Mouse (Mus musculus): ENCODE measurements around the gene Gsx2.

Gsx2 gene

DNA sequence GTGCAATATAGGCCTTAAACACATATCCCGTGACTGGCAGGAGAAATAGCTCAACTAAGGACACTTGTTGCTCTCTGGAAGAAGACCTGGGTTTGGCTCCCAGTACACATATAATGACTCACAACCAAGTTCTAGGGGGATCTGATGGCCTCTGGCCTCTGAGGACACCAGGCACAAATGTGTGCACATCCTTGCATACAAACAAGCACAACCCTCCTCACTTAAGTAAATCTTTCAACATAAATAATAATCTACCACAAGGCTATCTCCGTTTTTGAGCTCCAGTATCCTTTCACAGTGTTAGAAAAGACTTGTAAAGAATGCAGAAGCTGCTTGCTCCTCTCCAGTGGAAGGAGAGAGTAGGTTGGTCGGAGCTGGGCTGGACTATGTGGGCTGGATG, 1.7 kb upstream of the Gsx2 start:
- POLR2A ChIA-PET: interaction anchor here (0.6 to 5.2 kb wide), 8 partner anchors 11 to 45 kb away, joined by 3 to 50 read pairs (median 4); no protein-coding TSS in a partner anchor
- CTCF ChIA-PET: interaction anchor here in 1 of 4 experiments (1.1 kb wide), 1 partner anchor 82 kb away, joined by 3 read pairs; no protein-coding TSS in a partner anchor

- ChIA-PET POLR2A (interaction anchor here (0.6 to 5.2 kb wide), 10 partner anchors 8 to 49 kb away, joined by 3 to 50 read pairs (median 4); no protein-coding TSS in a partner anchor), CTCF (interaction anchor here in 1 of 4 experiments (1.1 kb wide), 1 partner anchor 82 kb away, joined by 3 read pairs; no protein-coding TSS in a partner anchor)
These were observed 1.3 kb upstream of the Gsx2 start for GRCm38 (mm10) chr5:75074132-75074531.

DNA sequence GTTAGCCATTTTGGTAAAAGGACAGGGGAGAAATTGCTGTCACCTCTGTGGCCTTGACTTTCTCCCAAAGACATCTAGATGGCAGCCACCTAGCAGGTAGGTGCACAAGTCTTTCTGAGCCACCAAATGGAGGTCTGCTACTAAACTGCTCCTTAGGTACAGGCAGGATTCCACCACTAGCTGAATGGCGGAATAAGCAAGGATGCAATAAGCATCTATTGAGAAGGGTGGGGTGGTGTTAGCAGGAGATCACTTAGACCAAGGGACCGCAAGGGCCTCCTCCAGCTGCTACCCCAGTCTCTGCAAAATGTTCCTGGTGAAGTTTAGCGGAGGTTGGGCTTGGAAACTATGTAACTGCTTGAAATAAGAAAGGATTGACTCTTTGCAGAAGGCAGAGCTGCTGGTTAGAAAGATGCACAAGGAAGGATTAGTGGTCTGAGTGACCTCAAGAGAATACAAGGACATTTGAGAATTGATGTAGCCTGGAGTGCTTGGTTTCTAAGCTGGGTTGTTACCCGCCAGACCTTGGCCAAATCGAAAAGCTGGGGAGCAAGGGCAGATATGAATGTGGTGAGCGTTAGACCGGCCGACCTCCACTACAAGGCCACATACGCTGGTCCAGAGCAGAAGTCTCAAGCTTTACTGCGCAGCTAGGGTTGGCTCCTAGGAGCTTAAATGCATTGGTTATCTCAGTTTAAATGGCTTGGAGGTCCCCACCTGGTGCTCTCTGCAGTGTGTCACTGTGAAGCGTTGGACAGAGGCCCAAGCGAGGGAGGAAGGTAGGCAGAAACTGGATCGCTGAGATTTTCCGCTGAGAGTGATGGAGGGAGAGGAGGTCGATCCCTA, 641 bp upstream of the Gsx2 start:
- ChIA-PET POLR2A (interaction anchor here in 3 of 4 experiments (0.6 to 5.2 kb wide), 15 partner anchors 8 to 73 kb away, joined by 3 to 50 read pairs (median 3); no protein-coding TSS in a partner anchor), CTCF (interaction anchor here in 2 of 4 experiments (1.0 to 2.3 kb wide), 5 partner anchors 38 to 81 kb away, joined by 3 to 8 read pairs (median 3); no protein-coding TSS in a partner anchor)

DNA sequence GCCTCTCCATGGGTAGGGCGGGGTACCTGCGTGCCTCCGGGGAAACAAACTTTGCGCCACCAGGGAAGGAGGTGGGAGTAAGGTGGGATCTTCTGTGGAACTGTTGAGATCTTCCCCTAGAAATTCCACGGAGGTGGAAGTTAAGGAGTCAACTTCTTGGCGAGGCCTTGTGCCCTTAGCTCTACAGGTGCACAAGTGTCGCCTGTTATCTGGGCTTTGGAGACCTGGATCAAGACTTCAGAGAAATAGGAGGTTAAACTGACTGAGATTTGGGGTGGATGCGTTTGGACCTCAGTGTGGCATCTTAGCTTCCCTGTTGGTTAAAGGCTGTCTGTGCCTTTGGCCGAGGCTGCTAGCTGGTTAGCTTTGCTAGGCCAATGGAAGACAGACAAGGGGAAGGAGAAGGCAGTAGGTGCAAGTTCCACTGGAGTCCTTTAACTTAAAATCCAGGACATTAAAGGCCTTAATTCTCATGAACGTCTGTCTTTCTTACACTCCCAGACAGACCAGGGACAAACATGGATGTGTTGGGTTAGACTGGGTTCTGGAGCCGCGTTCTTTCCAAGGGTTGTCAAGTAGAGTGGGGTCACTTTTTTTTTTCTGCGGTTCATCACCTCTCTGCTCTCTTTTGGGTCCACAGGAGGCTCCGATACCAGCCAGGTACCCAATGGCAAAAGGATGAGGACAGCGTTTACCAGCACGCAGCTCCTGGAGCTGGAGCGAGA, 1.1 kb downstream of the Gsx2 start:
- POLR2A ChIA-PET: interaction anchor here (0.6 to 5.2 kb wide), 10 partner anchors 8 to 499 kb away, joined by 3 to 50 read pairs (median 4); partner anchors contain the start of gene Kit (in 1 of the 4)
- CTCF ChIA-PET: interaction anchor here (0.6 to 2.3 kb wide), 4 partner anchors 40 to 80 kb away, joined by 3 to 8 read pairs (median 6); no protein-coding TSS in a partner anchor

- POLR2A ChIA-PET: interaction anchor here in 3 of 4 experiments (0.6 to 5.2 kb wide), 5 partner anchors 7 to 124 kb away, joined by 3 to 50 read pairs (median 32); no protein-coding TSS in a partner anchor
- CTCF ChIA-PET: interaction anchor here in 3 of 4 experiments (0.6 to 2.3 kb wide), 3 partner anchors 40 to 79 kb away, joined by 3 to 8 read pairs (median 4); no protein-coding TSS in a partner anchor
These were observed 1.6 kb downstream of the Gsx2 start for GRCm38 (mm10) chr5:75077051-75077380.

GRCm38 (mm10) chr5:75079564-75079963, 4.2 kb downstream of the Gsx2 start:
- ChIA-PET POLR2A (interaction anchor here in 3 of 4 experiments (0.7 to 1.5 kb wide), 8 partner anchors 10 to 540 kb away, joined by 3 to 4 read pairs (median 3); no protein-coding TSS in a partner anchor), CTCF (no interaction called here)

- ChIA-PET CTCF (interaction anchor here in 1 of 4 experiments (1.1 kb wide), 1 partner anchor 74 kb away, joined by 4 read pairs; no protein-coding TSS in a partner anchor), POLR2A (interaction anchor here in 3 of 4 experiments (0.6 to 6.5 kb wide), 17 partner anchors 7 to 990 kb away, joined by 3 to 70 read pairs (median 3); partner anchors contain the start of gene Gsx2 (in 2 of the 3))
These were observed 7.0 kb downstream of the Gsx2 start for GRCm38 (mm10) chr5:75082439-75082838.

DNA sequence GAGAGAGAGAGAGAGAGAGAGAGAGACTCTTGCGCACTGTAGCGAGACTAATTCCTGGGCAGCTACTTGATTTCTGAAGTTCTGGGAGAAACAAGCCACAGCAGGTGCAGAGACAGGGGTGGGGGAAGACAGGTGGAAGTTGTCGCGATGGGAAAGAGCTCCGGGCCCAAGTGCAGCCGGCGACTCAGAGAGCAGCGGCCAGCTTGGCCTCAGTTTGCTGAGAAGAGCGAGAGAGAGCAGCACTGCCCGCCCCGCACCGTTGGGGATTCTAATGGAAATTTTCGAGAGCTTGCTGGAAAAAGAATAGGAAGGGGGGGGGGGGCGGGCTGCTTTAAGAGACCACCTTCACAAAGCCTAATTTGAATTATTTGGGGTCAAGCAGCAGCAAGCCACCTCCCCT, 7.7 kb downstream of the Gsx2 start:
- CTCF ChIA-PET: interaction anchor here in 3 of 4 experiments (0.6 to 1.2 kb wide), 5 partner anchors 27 to 73 kb away, joined by 3 to 10 read pairs (median 4); no protein-coding TSS in a partner anchor
- POLR2A ChIA-PET: interaction anchor here (0.6 to 6.5 kb wide), 21 partner anchors 8 to 990 kb away, joined by 3 to 70 read pairs (median 3); partner anchors contain the start of gene Gsx2 (in 2 of the 4)

DNA sequence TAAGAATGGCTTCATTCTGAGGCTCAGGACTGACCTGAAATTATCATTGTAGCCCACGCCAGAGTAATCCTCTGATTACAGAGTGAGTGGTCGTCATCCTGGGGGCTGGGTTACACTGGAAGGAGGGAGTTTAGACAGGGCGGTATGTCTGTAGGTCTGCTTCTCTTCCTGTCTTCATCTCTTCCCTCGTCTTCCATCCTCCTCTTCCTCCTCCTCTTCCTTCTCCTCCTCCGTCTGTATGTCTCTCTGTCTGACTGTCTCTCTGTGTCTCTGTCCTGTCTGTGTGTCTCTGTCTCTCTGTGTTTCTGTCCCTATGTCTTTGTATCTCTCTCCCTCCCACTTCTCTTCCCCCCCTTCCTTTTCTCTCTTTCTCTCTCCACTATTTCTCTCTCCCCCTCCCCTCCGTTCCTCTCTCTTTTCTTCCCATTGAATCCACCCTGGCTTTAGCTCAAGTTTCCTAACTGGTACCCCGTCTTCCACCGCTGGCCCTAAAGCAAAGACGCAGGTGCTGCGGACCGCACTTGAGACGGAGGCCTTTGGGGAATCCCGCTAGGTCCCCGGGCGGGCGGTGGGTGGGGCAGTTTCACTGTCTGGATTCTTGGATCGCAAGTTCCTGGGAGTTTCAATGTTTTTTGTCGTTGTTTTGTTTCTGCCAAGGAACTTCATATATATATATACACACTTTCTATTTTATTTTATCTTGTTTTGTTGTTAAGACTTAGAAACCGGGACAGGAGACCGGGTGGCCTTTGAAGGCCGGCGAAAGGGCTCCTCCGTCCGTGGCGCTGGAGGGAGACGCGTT, 8.4 kb downstream of the Gsx2 start:
- ChIA-PET POLR2A (interaction anchor here (0.6 to 6.5 kb wide), 25 partner anchors 8 to 990 kb away, joined by 3 to 70 read pairs (median 5); partner anchors contain the start of genes Gsx2 (in 2 of the 4) and Kit (in 1 of the 4)), CTCF (interaction anchor here (0.6 to 2.9 kb wide), 6 partner anchors 28 to 72 kb away, joined by 3 to 10 read pairs (median 4); no protein-coding TSS in a partner anchor)

DNA sequence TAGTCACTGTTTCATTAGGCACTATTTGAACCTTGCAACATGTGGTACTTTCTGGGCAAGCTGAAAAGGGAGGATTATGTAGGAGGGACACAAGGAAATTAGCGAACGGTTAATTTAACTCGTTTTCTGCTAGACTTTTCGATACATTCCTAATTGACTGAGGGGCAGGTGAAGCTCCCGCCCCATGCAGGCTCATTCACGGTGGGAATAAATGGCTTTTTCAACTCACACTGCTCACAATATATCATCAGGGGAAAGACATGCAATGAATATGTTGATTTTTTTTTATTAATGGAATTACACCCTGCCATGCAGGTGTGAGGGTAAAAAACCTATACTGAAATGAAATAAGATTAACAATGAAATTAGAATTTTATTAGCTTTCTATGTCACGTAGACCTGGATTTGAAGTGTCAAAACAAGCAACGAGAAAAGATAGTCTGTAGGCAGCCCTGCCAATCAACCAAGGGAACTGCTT, 9.0 kb downstream of the Gsx2 start:
- ChIA-PET CTCF (interaction anchor here in 1 of 4 experiments (0.9 to 2.9 kb wide), 2 partner anchors 59 to 71 kb away, joined by 3 to 7 read pairs; no protein-coding TSS in a partner anchor), POLR2A (interaction anchor here (0.6 to 6.5 kb wide), 20 partner anchors 8 to 793 kb away, joined by 3 to 70 read pairs (median 5); partner anchors contain the start of genes Gsx2 (in 2 of the 4), Fip1l1 (in 1 of the 4) and Kit (in 1 of the 4))

- POLR2A ChIA-PET: interaction anchor here (0.6 to 6.5 kb wide), 33 partner anchors 9 to 1023 kb away, joined by 3 to 70 read pairs (median 4); partner anchors contain the start of genes Gsx2 (in 2 of the 4), Fip1l1 (in 1 of the 4), Kit (in 1 of the 4) and Pdgfra (in 1 of the 4)
- CTCF ChIA-PET: interaction anchor here (0.5 to 2.9 kb wide), 10 partner anchors 21 to 1382 kb away, joined by 3 to 12 read pairs (median 3); no protein-coding TSS in a partner anchor
These were observed 9.6 kb downstream of the Gsx2 start for GRCm38 (mm10) chr5:75084871-75085520.

- ChIA-PET POLR2A (interaction anchor here (0.6 to 6.5 kb wide), 33 partner anchors 9 to 1023 kb away, joined by 3 to 70 read pairs (median 4); partner anchors contain the start of genes Gsx2 (in 2 of the 4), Fip1l1 (in 1 of the 4), Kit (in 1 of the 4) and Pdgfra (in 1 of the 4)), CTCF (interaction anchor here (0.5 to 2.9 kb wide), 13 partner anchors 21 to 1382 kb away, joined by 3 to 12 read pairs (median 3); no protein-coding TSS in a partner anchor)
These were observed 10.1 kb downstream of the Gsx2 start for GRCm38 (mm10) chr5:75085521-75085875.

DNA sequence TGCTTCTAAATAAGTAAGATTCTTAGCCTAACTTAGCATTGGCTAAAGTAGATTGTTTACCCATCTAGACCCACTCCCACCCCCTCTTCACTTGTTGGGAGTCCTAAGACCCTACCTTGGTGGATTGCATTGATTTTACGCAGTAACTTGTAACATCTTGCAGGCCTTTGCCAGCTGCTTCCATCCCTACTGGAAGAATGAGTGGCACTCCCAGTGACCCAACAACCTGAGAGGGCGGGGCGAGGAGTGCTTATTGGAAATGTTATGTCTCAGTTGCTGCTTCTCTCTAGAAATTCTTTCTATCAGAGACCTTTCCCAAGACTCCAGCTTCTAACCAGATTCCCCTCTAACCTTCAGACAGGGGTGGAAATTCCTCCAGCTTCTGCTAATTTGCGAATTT, 10.5 kb downstream of the Gsx2 start:
- CTCF ChIA-PET: interaction anchor here (0.5 to 2.9 kb wide), 8 partner anchors 21 to 125 kb away, joined by 3 to 7 read pairs (median 3); no protein-coding TSS in a partner anchor
- POLR2A ChIA-PET: interaction anchor here (0.8 to 6.5 kb wide), 19 partner anchors 10 to 499 kb away, joined by 3 to 70 read pairs (median 5); partner anchors contain the start of gene Gsx2 (in 2 of the 4)

- CTCF ChIA-PET: interaction anchor here in 3 of 4 experiments (0.6 to 1.4 kb wide), 5 partner anchors 9 to 1702 kb away, joined by 3 to 7 read pairs (median 3); no protein-coding TSS in a partner anchor
These were observed 31.1 kb downstream of the Gsx2 start for GRCm38 (mm10) chr5:75106511-75106910.

GRCm38 (mm10) chr5:75109368-75109767, 34.0 kb downstream of the Gsx2 start:
- POLR2A ChIA-PET: interaction anchor here in 3 of 4 experiments (0.5 to 1.0 kb wide), 3 partner anchors 10 to 43 kb away, joined by 3 to 4 read pairs (median 3); partner anchors contain the start of gene Pdgfra (in 1 of the 3)

More at GRCm38 (mm10) chr5:75106511-75106910, 31.1 kb downstream of the Gsx2 start:
- POLR2A ChIA-PET: interaction anchor here in 2 of 4 experiments (0.6 to 0.8 kb wide), 3 partner anchors 21 to 904 kb away, joined by 3 to 4 read pairs (median 3); no protein-coding TSS in a partner anchor

DNA sequence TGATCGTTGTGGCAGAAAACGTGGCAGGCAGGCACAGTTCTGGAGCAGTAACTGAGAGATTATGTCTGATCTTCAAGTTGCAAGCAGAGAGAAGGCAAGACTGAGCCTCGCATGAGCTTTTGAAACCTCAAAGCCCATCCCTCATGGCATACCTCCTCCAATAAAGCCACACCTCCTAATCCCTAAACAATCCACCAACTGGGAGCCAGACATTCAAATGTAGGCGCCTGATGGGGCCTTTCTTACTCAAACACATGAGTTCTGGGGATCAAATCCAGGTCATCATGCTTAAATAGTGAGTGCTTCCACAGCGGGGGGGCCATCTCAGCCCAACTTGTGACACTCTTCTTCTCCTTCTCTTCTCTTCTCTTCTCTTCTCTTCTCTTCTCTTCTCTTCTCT, 36.4 kb downstream of the Gsx2 start:
- ChIA-PET CTCF (interaction anchor here in 1 of 4 experiments (0.6 kb wide), 1 partner anchor 15 kb away, joined by 3 read pairs; no protein-coding TSS in a partner anchor), POLR2A (no interaction called here)

More at GRCm38 (mm10) chr5:75109368-75109767, 34.0 kb downstream of the Gsx2 start:
- CTCF ChIA-PET: interaction anchor here (0.6 to 1.4 kb wide), 5 partner anchors 10 to 47 kb away, joined by 3 to 9 read pairs (median 4); no protein-coding TSS in a partner anchor
